Mouse (Mus musculus) ovary, postnatal 14 days (tissue): ENCODE results near the gene Arhgap31.
"Not testable (repeated sequence)": the region's sequence is repeated elsewhere in the genome, so short reads cannot be mapped to it uniquely, and the experiment has no call there.

Experiments used
- DNase-seq: peaks from one replicate; pipeline ENCODE4 v3.0.0; 2022; ENCODE audit warnings: low spot score

The Arhgap31 gene

GRCm38 (mm10) chr16:38728576-38729132 is 15.6 kb upstream of the Arhgap31 start:
- no peak for DNase-seq

DNA sequence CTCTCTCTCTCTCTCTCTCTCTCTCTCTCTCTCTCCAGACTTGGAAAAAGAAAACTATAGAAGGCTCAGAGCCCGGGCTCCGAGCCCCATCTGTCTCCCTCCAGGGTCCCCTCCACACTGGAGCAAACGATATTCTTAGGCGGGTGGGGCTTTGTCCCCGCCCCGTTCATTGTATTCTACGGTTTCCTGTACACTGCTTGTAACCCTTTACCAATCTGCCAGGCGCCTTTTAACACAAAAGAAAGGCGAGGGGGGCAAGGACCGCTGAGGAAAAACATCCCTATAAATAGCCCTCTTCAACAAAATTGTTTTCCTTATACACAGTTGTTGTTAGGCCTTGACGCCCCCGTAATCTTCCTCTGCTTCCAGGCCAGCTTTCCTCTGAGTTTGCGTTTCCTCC is 11.9 kb upstream of the Arhgap31 start:
- DNase-seq = no peak

DNA sequence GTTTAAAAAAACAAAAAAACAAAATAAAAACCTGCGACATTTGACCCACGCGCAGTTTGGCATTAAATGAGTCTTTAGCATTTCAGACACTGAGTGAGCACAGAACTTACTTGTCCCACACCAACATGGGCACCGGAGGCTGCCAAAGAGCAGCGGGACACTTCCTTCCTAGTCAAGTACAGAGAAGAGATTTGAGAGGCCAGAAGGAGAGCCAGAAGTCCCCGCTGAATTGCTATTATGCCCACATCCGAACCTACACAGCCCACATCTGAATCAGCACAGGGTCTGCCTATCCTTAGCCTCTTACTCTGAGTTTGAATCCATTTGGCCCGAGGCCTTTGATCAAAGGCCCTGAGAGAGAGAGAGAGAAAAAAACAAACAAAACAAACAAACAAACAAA is 11.2 kb upstream of the Arhgap31 start:
- no peak for DNase-seq

DNA sequence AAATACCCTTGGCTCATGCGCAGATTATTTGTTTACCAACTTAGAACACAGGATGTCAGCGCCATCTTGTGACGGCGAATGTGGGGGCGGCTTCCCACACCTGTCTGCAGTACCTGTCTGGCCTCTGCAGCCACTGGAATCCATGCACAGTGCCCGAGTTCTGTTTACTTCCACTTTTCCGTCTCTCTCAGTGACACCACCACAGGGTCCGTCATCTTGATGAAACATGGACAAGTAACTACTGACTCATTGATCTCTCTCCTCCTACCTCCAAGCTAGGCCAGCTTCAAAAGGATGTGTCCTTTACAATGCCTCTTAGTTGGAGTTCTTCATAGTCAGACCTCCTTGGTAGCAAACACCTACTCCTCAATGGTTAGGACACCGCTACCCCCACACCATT is 8.3 kb upstream of the Arhgap31 start:
- DNase-seq = no peak

DNA sequence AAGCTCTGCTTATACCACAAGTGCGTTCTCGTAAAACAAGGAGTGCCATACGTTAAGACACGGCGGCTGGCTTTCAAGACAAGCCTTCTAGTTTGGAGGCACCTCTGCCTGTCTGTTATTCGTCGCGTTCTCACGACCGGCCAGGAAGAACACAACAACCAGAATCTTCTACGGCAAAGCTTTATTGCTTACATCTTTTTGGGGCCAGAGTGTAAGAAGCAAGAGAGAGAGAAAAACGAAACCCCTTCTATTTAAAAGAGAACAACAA is 1.1 kb upstream of the Arhgap31 start:
- not testable (repeated sequence) for DNase-seq

DNA sequence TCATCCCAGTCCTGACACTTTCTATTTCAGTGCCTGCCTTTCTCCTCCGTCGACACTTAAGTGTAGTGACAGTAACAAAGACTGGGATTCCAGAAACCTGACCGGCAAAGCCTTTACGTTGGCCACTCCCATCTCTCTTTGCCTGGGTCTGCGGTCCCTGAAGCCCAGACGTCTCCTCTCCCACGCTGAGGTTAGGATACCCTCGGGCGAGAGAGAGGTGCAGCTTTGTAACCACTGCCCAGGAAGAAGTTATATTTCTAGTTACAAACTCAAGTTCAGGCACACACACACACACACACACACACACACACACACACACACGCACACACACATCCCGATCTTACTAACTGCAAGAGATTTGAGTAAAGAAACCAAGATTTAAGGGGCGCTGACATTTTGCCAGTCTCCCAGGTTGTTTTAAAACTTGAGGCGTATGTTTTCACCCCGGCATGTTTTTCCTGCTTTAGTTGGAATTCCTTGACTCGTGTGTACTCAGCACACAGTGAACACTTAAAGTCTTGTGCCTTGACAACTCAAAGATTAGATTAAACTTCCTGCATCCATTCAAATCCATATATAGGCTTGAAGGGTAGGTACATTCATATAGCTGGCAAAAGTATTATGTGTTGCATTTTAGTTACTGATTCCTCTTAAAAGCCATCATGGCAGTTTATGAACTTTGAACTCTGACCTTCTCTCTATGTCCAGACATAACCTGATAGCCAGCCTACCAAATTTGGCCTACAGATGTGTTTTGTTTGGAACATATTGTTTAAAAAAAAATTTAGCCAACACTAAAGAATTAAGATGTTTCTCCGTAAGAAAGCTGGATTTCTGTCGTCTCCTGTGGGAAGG is 557 bp upstream of the Arhgap31 start:
- no peak for DNase-seq

DNA sequence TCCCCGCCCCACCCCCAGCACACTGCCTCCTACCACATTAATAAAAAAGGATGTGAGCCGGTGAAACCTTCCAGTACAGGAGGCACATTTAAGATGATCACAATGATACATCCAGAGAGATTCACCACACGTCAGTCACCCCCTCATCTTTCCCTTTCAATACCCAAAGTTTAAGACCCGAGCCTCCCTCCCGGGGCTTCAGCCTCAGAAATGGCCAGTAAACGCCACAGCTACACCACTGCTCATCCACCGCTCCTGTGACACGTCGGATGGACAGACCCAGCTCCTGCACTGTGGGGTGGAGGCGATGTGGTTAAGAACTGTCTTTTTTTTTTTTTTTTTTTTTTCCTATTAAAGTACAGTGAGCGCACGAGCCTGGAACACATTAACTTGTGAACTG is 969 bp downstream of the Arhgap31 start:
- DNase-seq = no peak

DNA sequence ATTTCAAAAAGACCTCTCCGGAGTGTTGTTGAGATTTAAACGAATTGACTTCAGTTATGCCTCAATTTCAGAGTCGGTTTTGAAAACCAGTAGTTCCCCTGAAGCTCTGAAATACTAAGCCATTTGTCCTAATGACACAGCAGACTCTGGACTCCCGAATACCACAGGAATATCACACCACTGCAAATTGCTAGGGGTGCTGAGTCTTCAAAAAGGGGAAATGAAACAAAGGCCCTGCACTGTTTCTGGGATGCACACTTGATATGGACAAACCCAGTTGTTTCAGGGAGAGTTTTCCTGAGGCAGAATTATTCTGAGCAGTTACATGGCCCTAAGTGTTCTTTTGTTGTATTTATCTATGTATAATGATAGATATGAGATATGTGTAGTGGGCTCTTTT is 1.8 kb downstream of the Arhgap31 start:
- no peak for DNase-seq

DNA sequence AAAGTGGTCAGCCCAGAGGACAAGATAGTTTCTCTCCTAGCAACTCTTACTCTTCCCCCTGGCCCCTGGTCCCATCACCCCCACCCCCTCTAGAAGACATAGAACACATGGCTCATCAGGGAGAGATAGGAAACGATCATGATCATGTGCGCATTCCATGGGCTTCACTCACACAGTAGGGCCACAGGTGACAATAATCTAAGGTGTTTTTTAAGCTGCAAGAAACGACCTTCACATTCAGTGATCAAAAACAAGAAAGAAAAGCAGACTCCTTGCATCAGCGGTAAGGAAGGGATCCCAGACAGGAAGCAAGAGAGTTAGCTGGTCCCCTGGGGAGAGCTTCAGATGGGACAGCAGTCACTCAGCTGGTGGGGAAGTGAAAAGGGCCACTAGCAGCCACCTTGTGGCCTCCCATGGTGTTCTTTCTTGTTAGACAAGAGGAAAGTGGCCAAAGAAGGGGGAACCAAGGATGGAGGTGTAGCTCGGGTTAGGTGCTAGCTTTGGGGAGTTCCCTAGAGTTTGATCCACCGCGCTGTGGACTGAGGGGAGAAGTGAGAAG is 4.0 kb downstream of the Arhgap31 start:
- DNase-seq = no peak

DNA sequence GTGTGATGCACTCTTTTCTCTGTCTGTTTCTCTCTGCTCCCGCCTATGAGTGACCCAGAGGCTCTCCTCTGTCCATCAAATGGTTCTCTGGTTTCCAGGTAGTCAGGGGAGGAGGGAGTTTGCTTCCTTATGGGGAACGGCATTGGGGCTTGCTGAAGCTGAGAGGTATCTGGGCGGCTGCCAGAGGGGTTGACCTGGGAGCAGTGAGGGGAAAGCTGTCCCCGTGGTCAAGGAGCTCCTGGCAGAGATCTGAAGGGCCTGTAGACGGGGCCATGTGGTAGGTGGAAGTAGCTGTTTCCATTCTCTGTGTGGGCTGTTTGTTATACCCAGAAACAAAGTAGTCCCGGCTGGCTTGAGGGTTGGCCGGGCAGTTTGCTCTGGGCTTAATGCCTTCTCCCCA is 6.3 kb downstream of the Arhgap31 start:
- no peak for DNase-seq

DNA sequence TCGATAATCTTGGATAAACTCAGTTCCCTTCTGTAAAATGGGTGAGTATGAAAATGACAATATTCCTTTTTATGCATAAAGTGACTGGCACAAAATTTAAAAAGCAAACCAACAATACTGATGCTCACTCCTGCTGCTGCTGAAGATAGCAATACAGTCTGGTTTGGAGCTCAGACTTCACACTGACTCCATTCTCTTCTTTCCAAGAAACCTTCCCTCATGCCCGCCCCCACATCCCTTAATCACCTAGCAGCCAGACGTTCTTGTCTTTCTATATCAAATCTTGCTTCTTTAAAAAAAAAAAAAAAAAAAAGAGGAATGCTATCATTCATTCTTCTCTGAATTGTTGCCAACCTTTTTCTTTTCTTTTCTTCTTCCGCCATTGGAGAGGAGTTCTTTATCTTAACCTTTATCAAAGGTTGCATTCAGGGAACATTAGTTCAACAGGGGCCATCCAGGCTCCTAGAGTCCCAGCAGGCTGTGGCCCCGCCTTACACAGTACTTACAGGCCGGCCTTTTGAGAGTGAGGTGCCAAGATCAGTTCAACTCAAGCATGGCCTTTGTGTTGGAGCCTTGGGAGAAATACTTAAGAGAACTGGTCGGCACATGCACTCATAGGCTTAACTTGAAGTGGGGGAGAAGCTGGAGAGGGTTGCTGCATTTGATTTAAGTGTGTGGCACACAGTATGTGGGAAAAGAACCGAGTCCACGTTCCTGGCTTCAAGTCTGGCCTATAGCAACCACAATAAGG is 7.4 kb downstream of the Arhgap31 start:
- no peak for DNase-seq

DNA sequence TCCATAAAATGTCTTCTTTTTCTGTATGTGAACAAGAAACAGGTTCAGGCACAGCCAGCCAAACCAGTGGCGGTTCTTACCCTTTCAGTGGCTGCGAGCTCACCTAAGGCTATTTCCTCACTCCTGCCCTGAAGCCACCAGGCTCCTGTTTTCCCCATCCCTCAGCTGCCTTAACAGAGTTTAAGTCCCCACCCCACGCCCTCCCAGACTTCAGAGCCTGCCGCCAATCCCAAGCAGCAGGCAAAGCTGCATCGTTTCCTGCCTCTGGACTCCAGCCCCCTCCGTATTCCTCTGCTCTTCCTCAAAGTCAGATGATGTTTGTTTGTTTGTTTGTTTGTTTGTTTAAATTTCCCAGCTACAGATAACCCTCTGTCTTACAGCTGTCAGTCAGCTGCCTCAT is 9.6 kb downstream of the Arhgap31 start:
- no peak for DNase-seq

- DNase-seq = no peak
Measured at GRCm38 (mm10) chr16:38702316-38702715, 10.8 kb downstream of the Arhgap31 start.

GRCm38 (mm10) chr16:38701492-38702185 is 11.4 kb downstream of the Arhgap31 start:
- no peak for DNase-seq

DNA sequence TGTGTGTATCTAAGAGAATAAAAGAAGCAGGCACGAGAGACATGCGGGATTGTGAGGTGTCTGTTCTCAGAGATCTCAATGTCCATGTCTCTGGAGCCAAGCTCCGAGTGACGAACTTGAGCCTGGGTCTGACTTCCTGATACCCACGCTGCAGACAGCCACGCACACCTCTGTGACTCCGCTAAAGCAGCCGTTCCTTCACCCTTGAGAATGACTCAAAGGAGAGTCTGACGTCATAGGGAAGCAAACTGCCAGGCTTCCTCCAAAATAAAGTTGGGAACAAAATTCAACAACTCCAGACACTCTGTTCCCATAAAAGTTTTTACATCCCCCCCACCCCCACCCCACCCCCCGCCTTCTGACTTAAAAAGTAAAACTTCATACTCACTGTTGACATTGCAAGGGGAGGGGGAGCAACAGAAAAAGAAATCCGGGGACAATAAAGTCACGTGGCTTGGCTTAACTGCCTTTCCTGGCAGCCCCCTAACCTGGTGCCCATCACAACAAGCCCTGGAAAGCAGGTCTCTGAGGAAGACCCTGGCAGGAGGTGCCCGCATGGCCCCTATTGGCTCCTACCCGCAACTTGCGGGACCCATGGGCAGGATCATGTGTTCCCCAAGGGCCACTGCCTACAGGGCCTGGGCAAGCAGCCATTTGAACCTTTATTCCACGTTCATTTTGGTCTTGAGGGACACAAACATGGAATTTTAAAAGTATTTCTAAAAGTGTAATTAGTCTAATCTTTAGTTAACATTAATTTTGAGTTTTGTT is 12.5 kb downstream of the Arhgap31 start:
- no peak for DNase-seq

GRCm38 (mm10) chr16:38697611-38698010 is 15.5 kb downstream of the Arhgap31 start:
- DNase-seq = no peak

DNA sequence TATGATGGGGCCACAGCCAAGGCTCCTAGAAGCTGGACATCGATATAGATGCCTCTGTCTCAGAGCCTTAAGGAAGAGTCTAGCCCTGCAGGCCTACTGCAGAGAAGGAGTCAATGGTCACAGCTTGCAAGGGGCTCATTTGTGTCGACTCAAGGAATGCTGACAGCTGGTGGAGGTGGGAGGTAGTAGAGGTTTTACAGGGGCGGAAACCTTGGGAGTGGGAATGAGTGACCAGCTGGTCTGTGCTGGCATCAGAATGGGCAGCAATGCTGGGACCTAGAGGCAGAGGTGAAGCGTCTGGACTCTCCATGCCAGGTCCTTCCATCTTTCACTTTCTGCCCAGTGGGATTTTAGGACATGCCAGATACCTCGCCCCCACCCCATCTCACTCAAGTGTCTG is 17.5 kb downstream of the Arhgap31 start:
- no peak for DNase-seq

DNA sequence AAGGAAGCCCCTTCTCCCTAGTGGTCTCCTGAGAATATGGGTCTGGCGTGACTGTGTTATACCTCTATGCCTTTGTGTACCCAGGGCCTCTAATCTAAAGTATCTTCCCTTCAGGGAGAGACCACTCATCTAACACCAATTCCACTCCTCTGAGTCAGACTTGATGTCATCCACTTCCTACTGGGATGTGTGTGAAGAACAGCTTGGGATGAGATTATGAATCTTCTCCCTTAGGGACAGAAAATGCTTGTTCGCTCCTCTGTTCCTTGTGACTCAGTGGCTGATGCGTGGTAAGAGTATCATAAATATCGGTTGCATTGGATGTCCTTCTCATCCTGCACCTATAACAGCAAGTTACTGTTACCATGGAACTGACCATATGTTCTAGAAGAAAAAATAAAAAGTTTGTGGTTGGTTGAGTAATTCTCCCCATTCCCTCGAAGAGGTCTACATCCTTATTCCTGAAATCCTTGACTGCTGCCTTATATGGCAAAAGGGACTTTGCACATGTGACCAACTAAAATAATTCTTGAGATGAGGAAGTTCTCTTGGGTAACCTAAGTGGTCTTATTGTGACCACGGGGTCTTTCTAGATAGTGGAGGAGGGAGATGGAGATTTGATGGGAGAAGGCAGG is 18.1 kb downstream of the Arhgap31 start:
- DNase-seq = no peak

DNA sequence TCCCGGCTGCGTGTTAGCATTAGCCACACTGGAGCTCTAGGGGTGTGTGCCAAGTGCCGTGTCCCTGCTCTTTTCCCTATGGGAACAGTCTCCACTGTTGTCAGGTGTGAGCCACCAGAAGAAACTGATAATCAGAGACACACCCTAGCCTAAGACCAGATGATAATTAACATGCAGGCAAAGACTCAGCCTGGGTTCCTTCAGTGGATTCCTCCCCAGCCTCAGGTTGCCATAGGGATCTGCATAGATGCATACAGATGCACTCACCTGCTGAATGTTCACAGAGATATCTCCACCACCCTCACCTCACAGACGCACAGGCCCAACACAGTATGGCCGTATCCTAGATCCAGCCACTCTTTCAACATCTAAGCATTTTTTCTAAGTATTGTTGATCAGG is 22.6 kb downstream of the Arhgap31 start:
- no peak for DNase-seq

DNA sequence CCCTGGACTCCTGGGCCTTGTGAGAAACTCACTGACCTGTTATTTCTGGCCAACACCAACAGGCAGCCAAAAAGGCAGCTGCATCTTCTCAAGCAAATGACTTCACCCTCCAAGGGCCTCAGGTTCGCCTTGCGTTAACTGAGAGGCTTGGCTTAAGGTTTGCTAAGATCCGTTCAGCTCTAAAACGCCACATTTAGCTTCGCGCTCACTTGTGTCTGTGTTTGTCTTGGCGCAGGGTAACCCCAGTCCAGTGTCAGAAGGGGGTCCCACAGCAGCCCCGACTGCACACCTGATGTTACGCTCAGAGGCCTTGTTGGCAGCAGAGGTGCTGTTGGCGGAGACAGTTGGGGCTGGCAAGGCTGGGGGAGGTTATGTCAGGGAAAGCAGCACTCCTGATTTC is 23.3 kb downstream of the Arhgap31 start:
- no peak for DNase-seq

- DNase-seq = no peak
Measured at GRCm38 (mm10) chr16:38688531-38689264, 24.4 kb downstream of the Arhgap31 start.
